Mouse (Mus musculus): ENCODE measurements at regions not wholly inside any gene's neighbourhood (a gene's known extent, or its start where the extent isn't known, plus 50 kb on each side); places are given as distances from the start of the nearest gene placed in this dataset.
"Not testable (repeated sequence)": the region's sequence is repeated elsewhere in the genome, so short reads cannot be mapped to it uniquely, and the experiment has no call there.

DNA sequence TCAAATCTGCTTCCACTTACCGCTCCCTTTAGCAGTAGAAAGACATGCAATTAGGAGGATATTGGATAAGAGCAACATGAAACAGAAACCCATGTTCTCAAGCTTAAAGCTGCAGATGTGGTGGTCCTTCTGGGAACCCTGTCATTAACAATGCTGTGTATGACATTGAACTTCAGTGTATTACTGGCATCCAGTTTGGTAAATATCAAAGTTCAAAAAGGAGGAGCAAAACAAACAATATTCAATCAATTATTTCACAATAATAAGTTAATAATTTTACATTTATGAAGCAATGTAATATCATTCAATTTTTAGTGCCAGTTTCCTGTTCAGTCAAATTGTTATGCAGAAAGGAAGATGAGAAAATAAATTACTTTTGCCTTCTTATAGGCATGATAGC lies 160.3 kb upstream of the Cfhr2 start:
- DNase-seq, result no peak

DNA sequence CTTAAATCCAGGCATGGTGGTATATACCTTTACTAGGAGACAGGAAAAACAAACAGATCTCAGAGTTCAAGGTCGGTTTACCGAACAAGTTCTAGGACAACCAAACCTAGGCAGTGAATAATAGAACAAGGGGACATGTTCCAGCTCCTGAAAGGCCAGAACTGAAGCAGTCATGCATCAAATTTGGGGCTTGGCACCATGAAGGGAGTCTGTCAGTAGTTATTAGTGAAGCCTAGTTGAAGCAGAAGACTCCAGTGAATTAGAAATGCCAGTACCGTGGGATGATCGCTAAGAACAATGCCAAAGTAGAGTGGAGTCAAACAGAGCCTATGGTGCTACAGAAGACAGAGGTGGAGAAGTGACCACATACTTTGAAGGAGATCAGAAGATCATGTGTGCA lies 127.5 kb upstream of the Cfhr2 start:
- peak; percentile 42 for DNase-seq

DNA sequence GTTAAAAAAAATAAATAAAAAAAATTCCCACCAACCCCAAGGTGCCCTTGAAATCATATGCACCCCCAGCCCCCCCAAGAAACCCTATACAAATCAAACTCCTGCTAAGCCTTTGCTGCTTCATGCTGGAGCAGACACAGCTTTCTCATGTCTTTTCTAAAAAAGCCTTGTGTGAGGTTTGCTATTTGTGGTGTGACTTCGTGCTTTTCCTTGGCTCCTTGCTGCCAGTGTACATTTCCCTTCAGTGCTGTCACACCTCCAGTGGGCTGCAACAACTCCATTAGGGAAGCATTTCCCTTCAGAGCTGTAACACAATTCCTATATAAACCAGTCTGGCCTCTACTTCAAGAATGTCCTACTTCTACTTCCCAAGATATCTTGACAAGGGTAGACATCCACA lies 93.3 kb upstream of the Cfhr2 start:
- no peak for DNase-seq

DNA sequence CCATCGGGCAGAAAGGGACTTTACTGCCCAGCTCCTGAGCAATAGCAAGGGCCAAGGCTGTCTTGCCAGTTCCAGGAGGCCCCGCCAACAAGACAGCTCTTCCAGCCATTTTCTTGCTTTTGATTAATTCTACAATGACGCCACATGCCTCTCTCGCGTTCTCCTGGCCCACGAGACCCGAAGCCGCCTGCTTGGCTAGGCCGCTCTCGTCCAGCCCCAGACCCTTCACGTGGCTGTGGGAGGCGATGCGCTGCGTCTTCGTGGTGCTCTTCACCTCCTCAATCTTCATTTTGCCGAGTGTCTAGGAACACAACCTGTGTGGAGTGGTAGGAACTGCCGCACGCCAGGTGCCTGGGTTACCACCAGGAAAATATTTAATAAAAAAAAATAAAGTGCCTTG lies 70.8 kb upstream of the Cfhr2 start:
- not testable (repeated sequence) for DNase-seq
